Mouse (Mus musculus): ENCODE measurements around the gene 4921539E11Rik. TPM values are rescaled to one million over a fixed set of nuclear protein-coding genes. Genes with fewer than 3 reads are reported as not detected.
A peak's percentile ranks its signal among the peaks of the same experiment; 100 is the strongest.

4921539E11Rik gene
- not detected in 2 replicates for polyA plus RNA-seq (2014; fragmentation: Nextera tagmentation; extraction: Ambion mirVana)

DNA sequence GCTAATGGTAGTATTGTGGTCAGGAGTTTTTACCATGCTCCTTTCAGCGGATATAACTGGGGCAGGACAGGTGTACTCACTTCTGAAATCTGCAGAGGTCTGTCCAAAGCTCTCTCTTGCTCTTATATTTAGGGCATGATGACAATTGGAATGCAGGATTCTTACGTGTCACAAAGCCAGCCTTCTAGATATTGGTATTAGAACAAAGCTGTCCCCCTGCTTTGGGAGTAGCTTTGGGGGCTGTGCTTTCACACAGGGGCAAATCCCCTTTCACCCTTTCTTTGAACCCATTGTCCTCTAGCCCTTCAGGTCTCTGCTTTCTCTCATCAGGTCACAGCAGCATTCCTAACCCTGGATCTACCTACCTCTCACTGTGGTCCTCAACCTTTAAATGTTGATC is at the start of gene 4921539E11Rik:
4921539E11Rik (minus strand) TSS at position 101 of the 400 bp plus-strand sequence.
- Histone ChIP-seq H3K27me3 (ENCODE audit: control insufficient read depth, insufficient read depth, low read length) (no peaks in the 10 kb centered on the region), H3K9ac (ENCODE audit: low read length) (no peak within 1 kb of the TSS), H3K4me2 (ENCODE audit: low read depth, low read length, severe bottlenecking) (no peak within 1 kb of the TSS), H3K4me3 (ENCODE audit: low read depth, low read length) (no peak within 1 kb of the TSS), H3K36me3 (ENCODE audit: control insufficient read depth, insufficient read depth, low read length) (no peaks in the 10 kb centered on the region), H3K9me3 (ENCODE audit: control insufficient read depth, low read length) (no peaks in the 10 kb centered on the region), H3K27ac (ENCODE audit: low read depth, low read length) (no peak within 1 kb of the TSS), H3K4me1 (replicated peaks; ENCODE audit: control insufficient read depth, insufficient read depth, low read length) (no peaks in the 10 kb centered on the region)
- DNase-seq (ENCODE audit: low spot score) (no peak), ATAC-seq (replicated peaks; ENCODE audit: low FRiP score) (no peak)
- 67% methylated on average over 2 of the region's 2 CpGs for WGBS

DNA sequence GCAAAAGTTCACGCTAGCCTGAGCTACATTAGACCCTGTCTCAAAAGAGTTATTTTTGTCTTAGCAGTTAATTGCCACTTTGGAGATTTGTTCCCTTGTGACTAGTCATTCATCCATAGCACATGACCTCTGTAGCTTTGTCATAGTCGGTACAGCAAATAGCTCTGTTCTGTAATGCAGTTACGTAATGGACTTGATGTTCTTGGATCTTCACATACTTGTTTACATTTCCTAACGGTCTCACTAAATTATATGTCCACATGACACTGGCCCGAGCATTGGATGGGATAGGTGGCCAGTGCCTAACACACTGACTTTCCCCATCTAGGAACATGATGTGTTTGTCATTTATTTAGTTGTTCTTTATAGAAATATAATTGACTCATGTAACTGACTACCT is 44.5 kb upstream of the 4921539E11Rik start:
- H3K27me3 ChIP-seq (ENCODE audit: control insufficient read depth, insufficient read depth, low read length) = no peaks in the 10 kb centered on the region
- no peaks in the 10 kb centered on the region for H3K36me3 ChIP-seq (ENCODE audit: control insufficient read depth, insufficient read depth, low read length)
- H3K9me3 ChIP-seq (ENCODE audit: control insufficient read depth, low read length) = no peaks in the 10 kb centered on the region
- H3K27ac ChIP-seq (ENCODE audit: low read depth, low read length) = no peak overlapping the region
- H3K4me2 ChIP-seq (ENCODE audit: low read depth, low read length, severe bottlenecking) = no peak overlapping the region
- DNase-seq (ENCODE audit: low spot score) = no peak
- no peak for ATAC-seq (replicated peaks; ENCODE audit: low FRiP score)
- no peaks in the 10 kb centered on the region for H3K4me1 ChIP-seq (replicated peaks; ENCODE audit: control insufficient read depth, insufficient read depth, low read length)
- H3K4me3 ChIP-seq (ENCODE audit: low read depth, low read length) = no peak overlapping the region
- H3K9ac ChIP-seq (ENCODE audit: low read length) = no peak overlapping the region
- 86% methylated on average over 5 of the region's 5 CpGs for WGBS

GRCm38 (mm10) chr4:103329348-103329747 is 38.7 kb upstream of the 4921539E11Rik start:
- Histone ChIP-seq H3K4me1 (replicated peaks; ENCODE audit: control insufficient read depth, insufficient read depth, low read length) (0 out of 2 replicates have a peak, but pooled peaks cover 4% of the 10 kb centered on the region), H3K9ac (ENCODE audit: low read length) (no peak overlapping the region), H3K4me3 (ENCODE audit: low read depth, low read length) (no peak overlapping the region), H3K9me3 (ENCODE audit: control insufficient read depth, low read length) (no peaks in the 10 kb centered on the region), H3K27me3 (ENCODE audit: control insufficient read depth, insufficient read depth, low read length) (no peaks in the 10 kb centered on the region; the same call in 1 of the 2 replicates), H3K27ac (ENCODE audit: low read depth, low read length) (no peak overlapping the region), H3K4me2 (ENCODE audit: low read depth, low read length, severe bottlenecking) (no peak overlapping the region), H3K36me3 (ENCODE audit: control insufficient read depth, insufficient read depth, low read length) (no peaks in the 10 kb centered on the region)
- 70% methylated on average over 6 of the region's 6 CpGs for WGBS
- ATAC-seq (replicated peaks; ENCODE audit: low FRiP score) (no peak), DNase-seq (ENCODE audit: low spot score) (no peak)

GRCm38 (mm10) chr4:103326994-103327393 is 36.3 kb upstream of the 4921539E11Rik start:
- no peak overlapping the region for H3K4me2 ChIP-seq (ENCODE audit: low read depth, low read length, severe bottlenecking)
- no peak overlapping the region for H3K27ac ChIP-seq (ENCODE audit: low read depth, low read length)
- 0 out of 2 replicates have a peak, but pooled peaks cover 4% of the 10 kb centered on the region for H3K4me1 ChIP-seq (replicated peaks; ENCODE audit: control insufficient read depth, insufficient read depth, low read length)
- H3K36me3 ChIP-seq (ENCODE audit: control insufficient read depth, insufficient read depth, low read length) = no peaks in the 10 kb centered on the region
- no peak overlapping the region for H3K9ac ChIP-seq (ENCODE audit: low read length)
- H3K9me3 ChIP-seq (ENCODE audit: control insufficient read depth, low read length) = no peaks in the 10 kb centered on the region
- 74% methylated on average over 3 of the region's 3 CpGs for WGBS
- H3K4me3 ChIP-seq (ENCODE audit: low read depth, low read length) = no peak overlapping the region
- ATAC-seq (replicated peaks; ENCODE audit: low FRiP score) (no peak), DNase-seq (ENCODE audit: low spot score) (no peak)
- peaks cover 2% of the 10 kb centered on the region; the same call in 1 of the 2 replicates for H3K27me3 ChIP-seq (ENCODE audit: control insufficient read depth, insufficient read depth, low read length)

DNA sequence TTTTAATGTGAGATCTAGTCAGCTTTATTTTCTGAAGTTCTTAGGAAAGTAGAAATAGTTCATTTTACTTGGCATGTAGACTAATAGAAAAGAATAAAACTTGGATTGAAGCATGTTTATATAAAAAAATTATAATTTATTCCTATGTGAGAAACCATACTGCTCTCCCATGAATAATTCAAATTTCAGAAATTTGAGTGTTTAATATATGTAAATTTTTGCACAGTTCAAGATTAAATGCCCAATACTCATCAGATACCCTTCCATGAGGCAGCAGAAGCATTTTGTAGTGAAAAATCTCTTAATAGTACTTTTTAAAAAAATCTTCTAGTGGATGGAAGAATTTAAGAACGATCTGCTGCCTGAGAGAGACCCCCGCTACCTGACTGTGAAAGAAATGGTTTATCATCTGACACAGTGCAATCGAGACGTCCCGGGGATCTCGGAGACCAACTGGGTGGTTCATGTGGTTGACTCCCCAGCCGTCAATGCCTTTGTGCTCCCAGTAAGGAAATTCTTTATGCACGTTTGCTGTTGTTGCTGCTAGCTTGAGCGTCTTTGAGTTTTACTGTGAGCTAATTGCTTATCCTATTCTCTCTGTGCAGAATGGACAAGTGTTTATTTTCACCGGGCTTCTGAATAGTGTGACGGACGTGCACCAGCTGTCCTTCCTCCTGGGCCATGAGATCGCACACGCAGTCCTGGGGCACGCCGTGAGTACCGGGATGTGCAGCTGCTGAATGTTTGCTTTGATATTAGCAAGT is 34.2 kb upstream of the 4921539E11Rik start:
- DNase-seq (ENCODE audit: low spot score) (peak; percentile 61), ATAC-seq (replicated peaks; ENCODE audit: low FRiP score) (peak; percentile 80)
- H3K36me3 ChIP-seq (ENCODE audit: control insufficient read depth, insufficient read depth, low read length) = no peaks in the 10 kb centered on the region
- H3K9ac ChIP-seq (ENCODE audit: low read length) = no peak overlapping the region
- 32% methylated on average over 17 of the region's 17 CpGs for WGBS
- no peaks in the 10 kb centered on the region for H3K9me3 ChIP-seq (ENCODE audit: control insufficient read depth, low read length)
- H3K27me3 ChIP-seq (ENCODE audit: control insufficient read depth, insufficient read depth, low read length) = peaks cover 2% of the 10 kb centered on the region; the same call in 1 of the 2 replicates
- no peak overlapping the region for H3K4me3 ChIP-seq (ENCODE audit: low read depth, low read length)
- H3K27ac ChIP-seq (ENCODE audit: low read depth, low read length) = no peak overlapping the region
- H3K4me1 ChIP-seq (replicated peaks; ENCODE audit: control insufficient read depth, insufficient read depth, low read length) = 0 out of 2 replicates have a peak, but pooled peaks cover 4% of the 10 kb centered on the region
- peak overlapping the region; percentile 18; the same call in 1 of the 2 replicates for H3K4me2 ChIP-seq (ENCODE audit: low read depth, low read length, severe bottlenecking)

DNA sequence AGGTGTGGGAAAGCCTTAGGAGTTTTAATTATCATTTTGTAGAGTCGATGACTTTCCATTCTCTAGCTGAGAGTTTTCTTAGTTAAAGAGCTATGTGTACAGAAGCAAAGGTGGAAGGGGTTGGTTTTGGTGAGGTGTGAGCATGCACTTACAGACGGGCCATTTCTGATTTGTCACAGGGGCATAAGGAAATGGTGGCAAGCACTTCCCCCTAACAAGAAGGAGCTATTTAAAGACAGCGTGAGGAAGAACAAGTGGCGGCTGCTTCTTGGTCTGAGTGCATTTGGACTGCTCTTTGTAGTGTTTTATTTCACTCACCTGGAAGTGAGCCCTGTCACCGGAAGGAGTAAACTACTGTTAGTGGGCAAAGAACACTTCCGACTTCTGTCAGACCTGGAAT is 30.8 kb upstream of the 4921539E11Rik start:
- Histone ChIP-seq H3K9ac (ENCODE audit: low read length) (no peak overlapping the region), H3K36me3 (ENCODE audit: control insufficient read depth, insufficient read depth, low read length) (no peaks in the 10 kb centered on the region), H3K9me3 (ENCODE audit: control insufficient read depth, low read length) (no peaks in the 10 kb centered on the region), H3K4me1 (replicated peaks; ENCODE audit: control insufficient read depth, insufficient read depth, low read length) (0 out of 2 replicates have a peak, but pooled peaks cover 4% of the 10 kb centered on the region), H3K4me2 (ENCODE audit: low read depth, low read length, severe bottlenecking) (no peak overlapping the region), H3K27ac (ENCODE audit: low read depth, low read length) (no peak overlapping the region), H3K4me3 (ENCODE audit: low read depth, low read length) (no peak overlapping the region), H3K27me3 (ENCODE audit: control insufficient read depth, insufficient read depth, low read length) (peaks cover 2% of the 10 kb centered on the region; the same call in 1 of the 2 replicates)
- DNase-seq (ENCODE audit: low spot score) (no peak), ATAC-seq (replicated peaks; ENCODE audit: low FRiP score) (no peak)
- WGBS = 93% methylated on average over 6 of the region's 6 CpGs

DNA sequence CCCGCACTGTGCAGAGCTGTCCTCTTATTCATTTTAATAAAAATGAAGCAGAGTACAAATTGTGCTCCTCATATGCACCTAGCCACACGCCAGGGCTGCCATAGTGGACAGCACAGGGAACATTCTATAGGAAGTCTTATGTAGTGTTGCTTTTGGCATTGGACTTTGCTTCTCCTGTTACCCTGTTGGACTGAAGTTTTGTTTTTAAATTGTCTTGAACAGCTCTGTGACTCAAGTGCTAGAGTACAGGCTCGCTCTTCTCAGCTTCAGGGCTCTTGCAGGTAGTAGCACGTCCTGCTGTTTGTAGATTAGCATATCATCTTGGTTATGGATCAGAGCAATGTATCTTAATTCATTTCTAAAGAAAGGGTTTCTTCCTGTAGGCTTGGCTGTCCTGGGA is 25.2 kb upstream of the 4921539E11Rik start:
- no peak for ATAC-seq (replicated peaks; ENCODE audit: low FRiP score)
- no peaks in the 10 kb centered on the region for H3K9me3 ChIP-seq (ENCODE audit: control insufficient read depth, low read length)
- H3K27me3 ChIP-seq (ENCODE audit: control insufficient read depth, insufficient read depth, low read length) = no peaks in the 10 kb centered on the region
- WGBS = 90% methylated on average over 4 of the region's 4 CpGs
- H3K9ac ChIP-seq (ENCODE audit: low read length) = no peak overlapping the region
- H3K36me3 ChIP-seq (ENCODE audit: control insufficient read depth, insufficient read depth, low read length) = no peaks in the 10 kb centered on the region
- H3K4me3 ChIP-seq (ENCODE audit: low read depth, low read length) = no peak overlapping the region
- H3K4me1 ChIP-seq (replicated peaks; ENCODE audit: control insufficient read depth, insufficient read depth, low read length) = no peaks in the 10 kb centered on the region; the same call in 1 of the 2 replicates
- H3K4me2 ChIP-seq (ENCODE audit: low read depth, low read length, severe bottlenecking) = no peak overlapping the region
- DNase-seq (ENCODE audit: low spot score) = no peak
- no peak overlapping the region for H3K27ac ChIP-seq (ENCODE audit: low read depth, low read length)

DNA sequence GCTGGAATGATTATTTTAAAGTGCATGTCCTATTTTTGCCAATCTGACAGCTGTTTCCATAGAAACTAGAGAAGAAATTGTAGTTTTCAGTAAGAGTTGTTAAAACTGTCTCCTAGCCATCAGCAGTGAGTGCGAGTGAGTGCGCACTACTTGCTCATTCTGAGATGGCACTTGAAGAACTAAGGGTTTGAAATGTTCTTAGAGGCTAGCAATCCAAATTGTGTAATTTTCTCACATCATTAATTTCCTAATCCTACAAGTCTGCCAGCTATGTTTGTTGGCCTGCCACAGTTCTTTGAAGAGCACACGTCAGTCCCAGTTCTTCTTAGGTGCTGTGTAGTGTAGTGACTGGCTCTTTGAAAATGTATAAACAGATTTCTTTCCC is 23.9 kb upstream of the 4921539E11Rik start:
- WGBS = 32% methylated on average over 3 of the region's 3 CpGs
- Histone ChIP-seq H3K9me3 (ENCODE audit: control insufficient read depth, low read length) (no peaks in the 10 kb centered on the region), H3K4me1 (replicated peaks; ENCODE audit: control insufficient read depth, insufficient read depth, low read length) (no peaks in the 10 kb centered on the region; the same call in 1 of the 2 replicates), H3K9ac (ENCODE audit: low read length) (peak overlapping the region; percentile 76; the same call in 1 of the 2 replicates), H3K36me3 (ENCODE audit: control insufficient read depth, insufficient read depth, low read length) (no peaks in the 10 kb centered on the region), H3K27me3 (ENCODE audit: control insufficient read depth, insufficient read depth, low read length) (no peaks in the 10 kb centered on the region), H3K4me2 (ENCODE audit: low read depth, low read length, severe bottlenecking) (peak overlapping the region; percentile 73), H3K4me3 (ENCODE audit: low read depth, low read length) (peak overlapping the region; percentile 58), H3K27ac (ENCODE audit: low read depth, low read length) (no peak overlapping the region; the same call in 1 of the 2 replicates)
- ATAC-seq (replicated peaks; ENCODE audit: low FRiP score) (no peak), DNase-seq (ENCODE audit: low spot score) (no peak)
